11 mouse cellular contexts compared by ENCODE assay signal in the genomic region with DNA sequence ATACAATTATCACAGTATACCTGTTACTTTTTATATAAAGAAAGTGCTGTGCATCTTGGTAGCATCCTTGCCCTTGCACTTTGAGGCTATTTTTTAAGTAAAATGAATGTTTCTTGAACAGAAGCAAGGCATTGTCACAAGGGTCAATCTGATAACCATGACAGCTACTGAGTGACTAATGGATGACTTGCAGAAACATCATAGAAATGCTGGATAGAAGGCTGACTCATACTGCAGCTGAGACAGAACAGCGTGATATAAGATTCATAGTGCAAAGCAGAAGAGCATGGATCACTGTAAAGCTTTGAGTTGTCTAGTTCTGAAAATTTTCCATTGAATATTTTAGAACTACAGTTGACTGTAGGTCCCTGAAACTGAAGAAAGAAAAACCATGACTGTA.
"Had no signal": no experiment of that assay in that cellular context is flagged by ENCODE, and none has a peak within 500 bp of the region (broad histone marks: within the 10 kb centered on the region; RNA-seq: fewer than 3 reads in every experiment).

No protein-coding gene starts in this region.

- H3K27me3 ChIP-seq: limb, embryonic 13.5 days had no signal

- H3K4me2 ChIP-seq: limb, embryonic 13.5 days had no signal

- H3K9me3 ChIP-seq: limb, embryonic 13.5 days; midbrain, embryonic 10.5 days had no signal

- H3K4me3 ChIP-seq: limb, embryonic 13.5 days; midbrain, embryonic 10.5 days had no signal

- H3K9ac ChIP-seq: limb, embryonic 13.5 days; liver, embryonic 14.5 days had no signal

- ATAC-seq: midbrain, embryonic 16.5 days had no signal

- DNase-seq: kidney, adult 8-10 months; kidney, postnatal 25 days; left cerebral cortex, postnatal 4 days; lung, adult 18-20 months; lung, postnatal 36 days; thymus, adult 2 months; thymus, postnatal 25 days had no signal

- H3K4me1 ChIP-seq: limb, embryonic 13.5 days; midbrain, embryonic 10.5 days had no signal

- H3K27ac ChIP-seq: limb, embryonic 13.5 days; liver, embryonic 14.5 days; midbrain, embryonic 10.5 days had no signal

- H3K36me3 ChIP-seq: limb, embryonic 13.5 days; midbrain, embryonic 10.5 days had no signal
